Mouse (Mus musculus): ENCODE results near the gene Hmga1b. TPM values are rescaled to one million over a fixed set of nuclear protein-coding genes. Genes with fewer than 3 reads are reported as not detected.

The Hmga1b gene
- total and polyA plus RNA-seq, 2 experiments from 2014 or later: 0.95 to 1.6 TPM

GRCm38 (mm10) chr11:120804769-120805168, 42.2 kb downstream of the Hmga1b start:
- no peak for TF ChIP-seq CTCF (IDR thresholded peaks at IDR 0.05; ENCODE audit: low read depth)
- whole genome bisulfite sequencing: 72% methylated on average over 4 of the region's 4 CpGs
- H3K27me3 ChIP-seq (ENCODE audit: insufficient read depth, low read length): no peaks in the 10 kb centered on the region

GRCm38 (mm10) chr11:120805375-120806298, 43.0 kb downstream of the Hmga1b start:
- no peak for DNase-seq
- TF ChIP-seq CTCF (IDR thresholded peaks at IDR 0.05; ENCODE audit: low read depth): no peak
- Histone ChIP-seq H3K27ac (ENCODE audit: low read depth, low read length) (no peak overlapping the region), H3K9ac (no peak overlapping the region), H3K4me3 (ENCODE audit: low read depth, low read length) (no peak overlapping the region), H3K27me3 (ENCODE audit: insufficient read depth, low read length) (no peaks in the 10 kb centered on the region), H3K4me1 (ENCODE audit: insufficient read depth) (no peaks in the 10 kb centered on the region), H3K9me3 (ENCODE audit: low read length) (no peaks in the 10 kb centered on the region), H3K36me3 (ENCODE audit: insufficient read depth) (peaks cover 54% of the 10 kb centered on the region), H3K4me2 (ENCODE audit: low read depth) (no peak overlapping the region)
- WGBS: 87% methylated on average over 7 of the region's 7 CpGs
- ATAC-seq: no peak

More at GRCm38 (mm10) chr11:120804769-120805168, 42.2 kb downstream of the Hmga1b start:
- no peaks in the 10 kb centered on the region for H3K9me3 ChIP-seq (ENCODE audit: low read length)
- H3K9ac ChIP-seq: no peak overlapping the region
- H3K4me3 ChIP-seq (ENCODE audit: low read depth, low read length): no peak overlapping the region
- H3K4me1 ChIP-seq (ENCODE audit: insufficient read depth): no peaks in the 10 kb centered on the region
- H3K4me2 ChIP-seq (ENCODE audit: low read depth): no peak overlapping the region
- DNase-seq: no peak
- peaks cover 45% of the 10 kb centered on the region for H3K36me3 ChIP-seq (ENCODE audit: insufficient read depth)
- ATAC-seq: no peak
- no peak overlapping the region for H3K27ac ChIP-seq (ENCODE audit: low read depth, low read length)

- Histone ChIP-seq H3K36me3 (ENCODE audit: insufficient read depth) (peaks cover 78% of the 10 kb centered on the region), H3K4me3 (ENCODE audit: low read depth, low read length) (no peak overlapping the region), H3K9ac (no peak overlapping the region), H3K4me2 (ENCODE audit: low read depth) (no peak overlapping the region), H3K27ac (ENCODE audit: low read depth, low read length) (no peak overlapping the region), H3K27me3 (ENCODE audit: insufficient read depth, low read length) (no peaks in the 10 kb centered on the region), H3K4me1 (ENCODE audit: insufficient read depth) (no peaks in the 10 kb centered on the region), H3K9me3 (ENCODE audit: low read length) (no peaks in the 10 kb centered on the region)
- DNase-seq: no peak
- ATAC-seq: no peak
- WGBS: 94% methylated on average over 12 of the region's 12 CpGs
- no peak for TF ChIP-seq CTCF (IDR thresholded peaks at IDR 0.05; ENCODE audit: low read depth)
Observed at GRCm38 (mm10) chr11:120808010-120808409, 45.4 kb downstream of the Hmga1b start.

GRCm38 (mm10) chr11:120812068-120812467, 49.5 kb downstream of the Hmga1b start:
- H3K4me2 ChIP-seq (ENCODE audit: low read depth): no peak overlapping the region
- TF ChIP-seq CTCF (IDR thresholded peaks at IDR 0.05; ENCODE audit: low read depth): no peak
- H3K27me3 ChIP-seq (ENCODE audit: insufficient read depth, low read length): no peaks in the 10 kb centered on the region
- no peak overlapping the region for H3K9ac ChIP-seq
- no peak overlapping the region for H3K27ac ChIP-seq (ENCODE audit: low read depth, low read length)
- H3K4me3 ChIP-seq (ENCODE audit: low read depth, low read length): no peak overlapping the region
- peaks cover 100% of the 10 kb centered on the region for H3K36me3 ChIP-seq (ENCODE audit: insufficient read depth)
- 89% methylated on average over 16 of the region's 16 CpGs for WGBS
- no peak for DNase-seq
- H3K4me1 ChIP-seq (ENCODE audit: insufficient read depth): no peaks in the 10 kb centered on the region
- H3K9me3 ChIP-seq (ENCODE audit: low read length): no peaks in the 10 kb centered on the region
- no peak for ATAC-seq

Other genes starting within 250 kb of the Hmga1b start
- gene Gcgr, start 232.1 kb upstream of the Hmga1b start, total RNA-seq (2014; rRNA removed): not detected in 2 replicates
- gene Gcgr, start 232.1 kb upstream of the Hmga1b start, polyA plus RNA-seq (2015; fragmentation: Nextera tagmentation; extraction: Ambion mirVana): 0.09 and 0.22 TPM in 2 replicates
- 103 and 105 TPM in 2 replicates for gene Mcrip1, start 213.1 kb upstream of the Hmga1b start, total RNA-seq (2014; rRNA removed)
- gene Mcrip1, start 213.1 kb upstream of the Hmga1b start, polyA plus RNA-seq (2015; fragmentation: Nextera tagmentation; extraction: Ambion mirVana): 261 and 275 TPM in 2 replicates
- gene Ppp1r27, start 211.7 kb upstream of the Hmga1b start, total RNA-seq (2014; rRNA removed): not detected in 2 replicates
- gene Ppp1r27, start 211.7 kb upstream of the Hmga1b start, polyA plus RNA-seq (2015; fragmentation: Nextera tagmentation; extraction: Ambion mirVana): not detected in 2 replicates
- gene P4hb, start 189.5 kb upstream of the Hmga1b start, total RNA-seq (2014; rRNA removed): 162 and 174 TPM in 2 replicates
- 208 and 218 TPM in 2 replicates for gene P4hb, start 189.5 kb upstream of the Hmga1b start, polyA plus RNA-seq (2015; fragmentation: Nextera tagmentation; extraction: Ambion mirVana)
- gene Arhgdia, start 181.2 kb upstream of the Hmga1b start, total RNA-seq (2014; rRNA removed): 214 and 237 TPM in 2 replicates
- gene Arhgdia, start 181.2 kb upstream of the Hmga1b start, polyA plus RNA-seq (2015; fragmentation: Nextera tagmentation; extraction: Ambion mirVana): 416 and 435 TPM in 2 replicates
- gene Alyref, start 164.4 kb upstream of the Hmga1b start, total RNA-seq (2014; rRNA removed): 99.8 and 111 TPM in 2 replicates
- 207 and 238 TPM in 2 replicates for gene Alyref, start 164.4 kb upstream of the Hmga1b start, polyA plus RNA-seq (2015; fragmentation: Nextera tagmentation; extraction: Ambion mirVana)
- 54.2 and 64.2 TPM in 2 replicates for gene Anapc11, start 164.4 kb upstream of the Hmga1b start, total RNA-seq (2014; rRNA removed)
- gene Anapc11, start 164.4 kb upstream of the Hmga1b start, polyA plus RNA-seq (2015; fragmentation: Nextera tagmentation; extraction: Ambion mirVana): 207 and 226 TPM in 2 replicates
- not detected in 2 replicates for gene Npb, start 154.3 kb upstream of the Hmga1b start, total RNA-seq (2014; rRNA removed)
- gene Npb, start 154.3 kb upstream of the Hmga1b start, polyA plus RNA-seq (2015; fragmentation: Nextera tagmentation; extraction: Ambion mirVana): 0.42 and 0.80 TPM in 2 replicates
- gene Pcyt2, start 144.9 kb upstream of the Hmga1b start, total RNA-seq (2014; rRNA removed): 102 and 129 TPM in 2 replicates
- gene Pcyt2, start 144.9 kb upstream of the Hmga1b start, polyA plus RNA-seq (2015; fragmentation: Nextera tagmentation; extraction: Ambion mirVana): 107 and 117 TPM in 2 replicates
- 48.7 and 51.8 TPM in 2 replicates for gene Sirt7, start 137.6 kb upstream of the Hmga1b start, total RNA-seq (2014; rRNA removed)
- gene Sirt7, start 137.6 kb upstream of the Hmga1b start, polyA plus RNA-seq (2015; fragmentation: Nextera tagmentation; extraction: Ambion mirVana): 37.4 and 40.7 TPM in 2 replicates
- gene Mafg, start 129.2 kb upstream of the Hmga1b start, total RNA-seq (2014; rRNA removed): 37.5 and 40.1 TPM in 2 replicates
- 24.6 and 39.7 TPM in 2 replicates for gene Mafg, start 129.2 kb upstream of the Hmga1b start, polyA plus RNA-seq (2015; fragmentation: Nextera tagmentation; extraction: Ambion mirVana)
- 8.7 and 13.8 TPM in 2 replicates for gene Pycr1, start 119.0 kb upstream of the Hmga1b start, total RNA-seq (2014; rRNA removed)
- gene Pycr1, start 119.0 kb upstream of the Hmga1b start, polyA plus RNA-seq (2015; fragmentation: Nextera tagmentation; extraction: Ambion mirVana): 19.5 and 23.0 TPM in 2 replicates
- 1.1 and 3.2 TPM in 2 replicates for gene Myadml2, start 114.6 kb upstream of the Hmga1b start, total RNA-seq (2014; rRNA removed)
- 1.3 and 1.5 TPM in 2 replicates for gene Myadml2, start 114.6 kb upstream of the Hmga1b start, polyA plus RNA-seq (2015; fragmentation: Nextera tagmentation; extraction: Ambion mirVana)
- gene Notum, start 101.6 kb upstream of the Hmga1b start, total RNA-seq (2014; rRNA removed): 5.5 and 5.9 TPM in 2 replicates
- gene Notum, start 101.6 kb upstream of the Hmga1b start, polyA plus RNA-seq (2015; fragmentation: Nextera tagmentation; extraction: Ambion mirVana): 3.6 and 4.9 TPM in 2 replicates
- gene Aspscr1, start 89.8 kb upstream of the Hmga1b start, total RNA-seq (2014; rRNA removed): 97.7 and 102 TPM in 2 replicates
- gene Aspscr1, start 89.8 kb upstream of the Hmga1b start, polyA plus RNA-seq (2015; fragmentation: Nextera tagmentation; extraction: Ambion mirVana): 137 and 139 TPM in 2 replicates
- gene Cenpx, start 49.1 kb upstream of the Hmga1b start, total RNA-seq (2014; rRNA removed): 28.5 and 52.1 TPM in 2 replicates
- gene Cenpx, start 49.1 kb upstream of the Hmga1b start, polyA plus RNA-seq (2015; fragmentation: Nextera tagmentation; extraction: Ambion mirVana): 91.3 and 114 TPM in 2 replicates
- gene Lrrc45, start 48.9 kb upstream of the Hmga1b start, total RNA-seq (2014; rRNA removed): 57.6 and 58.4 TPM in 2 replicates
- 31.0 and 41.0 TPM in 2 replicates for gene Lrrc45, start 48.9 kb upstream of the Hmga1b start, polyA plus RNA-seq (2015; fragmentation: Nextera tagmentation; extraction: Ambion mirVana)
- 598 and 666 TPM in 2 replicates for gene Rac3, start 41.3 kb upstream of the Hmga1b start, total RNA-seq (2014; rRNA removed)
- gene Rac3, start 41.3 kb upstream of the Hmga1b start, polyA plus RNA-seq (2015; fragmentation: Nextera tagmentation; extraction: Ambion mirVana): 681 and 697 TPM in 2 replicates
- 7.2 and 13.2 TPM in 2 replicates for gene Dcxr, start 35.5 kb upstream of the Hmga1b start, total RNA-seq (2014; rRNA removed)
- gene Dcxr, start 35.5 kb upstream of the Hmga1b start, polyA plus RNA-seq (2015; fragmentation: Nextera tagmentation; extraction: Ambion mirVana): 11.2 and 12.7 TPM in 2 replicates
- 3.6 and 4.8 TPM in 2 replicates for gene Cbr2, start 30.7 kb upstream of the Hmga1b start, total RNA-seq (2014; rRNA removed)
- 3.1 and 4.9 TPM in 2 replicates for gene Cbr2, start 30.7 kb upstream of the Hmga1b start, polyA plus RNA-seq (2015; fragmentation: Nextera tagmentation; extraction: Ambion mirVana)
- gene Rfng, start 21.4 kb downstream of the Hmga1b start, total RNA-seq (2014; rRNA removed): 61.9 and 82.8 TPM in 2 replicates
- 114 and 125 TPM in 2 replicates for gene Rfng, start 21.4 kb downstream of the Hmga1b start, polyA plus RNA-seq (2015; fragmentation: Nextera tagmentation; extraction: Ambion mirVana)
- gene Gps1, start 21.5 kb downstream of the Hmga1b start, total RNA-seq (2014; rRNA removed): 228 and 240 TPM in 2 replicates
- 240 and 244 TPM in 2 replicates for gene Gps1, start 21.5 kb downstream of the Hmga1b start, polyA plus RNA-seq (2015; fragmentation: Nextera tagmentation; extraction: Ambion mirVana)
- 43.0 and 52.0 TPM in 2 replicates for gene Dus1l, start 33.6 kb downstream of the Hmga1b start, total RNA-seq (2014; rRNA removed)
- 36.1 and 38.6 TPM in 2 replicates for gene Dus1l, start 33.6 kb downstream of the Hmga1b start, polyA plus RNA-seq (2015; fragmentation: Nextera tagmentation; extraction: Ambion mirVana)
- 328 and 364 TPM in 2 replicates for gene Fasn, start 61.8 kb downstream of the Hmga1b start, total RNA-seq (2014; rRNA removed)
- gene Fasn, start 61.8 kb downstream of the Hmga1b start, polyA plus RNA-seq (2015; fragmentation: Nextera tagmentation; extraction: Ambion mirVana): 72.5 and 75.6 TPM in 2 replicates
- gene Ccdc57, start 170.1 kb downstream of the Hmga1b start, total RNA-seq (2014; rRNA removed): 8.8 and 11.6 TPM in 2 replicates
- gene Ccdc57, start 170.1 kb downstream of the Hmga1b start, polyA plus RNA-seq (2015; fragmentation: Nextera tagmentation; extraction: Ambion mirVana): 4.9 and 6.9 TPM in 2 replicates
- gene Slc16a3, start 185.7 kb downstream of the Hmga1b start, total RNA-seq (2014; rRNA removed): 7.2 and 9.0 TPM in 2 replicates
- gene Slc16a3, start 185.7 kb downstream of the Hmga1b start, polyA plus RNA-seq (2015; fragmentation: Nextera tagmentation; extraction: Ambion mirVana): 2.6 and 3.6 TPM in 2 replicates
- gene Csnk1d, start 228.5 kb downstream of the Hmga1b start, total RNA-seq (2014; rRNA removed): 77.9 and 107 TPM in 2 replicates
- 84.8 and 108 TPM in 2 replicates for gene Csnk1d, start 228.5 kb downstream of the Hmga1b start, polyA plus RNA-seq (2015; fragmentation: Nextera tagmentation; extraction: Ambion mirVana)